Mouse (Mus musculus): Measurements from ENCODE around the gene Timm13. TPM values are rescaled to one million over a fixed set of nuclear protein-coding genes. Genes with fewer than 3 reads are reported as not detected.

Gene Timm13
- polyA plus RNA-seq, 1 experiment from 2014 or later = 339 TPM

DNA sequence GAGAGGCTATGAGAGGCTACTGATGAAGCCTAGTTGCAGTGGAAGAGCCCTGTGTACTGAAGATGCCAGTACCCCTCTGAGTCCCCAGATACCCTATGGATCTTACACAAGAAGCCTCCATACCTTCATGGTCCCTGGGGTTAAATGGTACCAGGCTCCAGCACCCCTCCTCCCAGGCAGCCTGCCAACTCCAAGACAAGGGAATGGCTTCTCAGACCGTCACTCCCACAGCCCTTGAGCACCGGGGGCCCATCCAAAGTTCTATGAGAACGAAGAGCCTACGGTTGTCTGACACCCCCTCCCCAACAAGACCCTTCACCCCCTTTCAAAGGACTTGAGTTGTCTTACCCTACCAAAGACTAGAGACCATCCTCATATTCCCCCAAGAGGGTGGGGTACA, 15.0 kb upstream of the Timm13 start:
- Histone ChIP-seq H3K4me3 (replicated peaks) (no peak overlapping the region), H3K4me2 (replicated peaks) (no peak overlapping the region), H3K27me3 (no peaks in the 10 kb centered on the region), H3K36me3 (peaks cover 40% of the 10 kb centered on the region), H3K27ac (replicated peaks) (no peak overlapping the region), H3K9ac (no peak overlapping the region), H3K9me3 (replicated peaks) (no peaks in the 10 kb centered on the region), H3K4me1 (peaks cover 37% of the 10 kb centered on the region)
- no peak for ATAC-seq (ENCODE audit: insufficient number of reproducible peaks, low FRiP score, low TSS enrichment, low read depth)
- WGBS = 80% methylated on average over 4 of the region's 4 CpGs

DNA sequence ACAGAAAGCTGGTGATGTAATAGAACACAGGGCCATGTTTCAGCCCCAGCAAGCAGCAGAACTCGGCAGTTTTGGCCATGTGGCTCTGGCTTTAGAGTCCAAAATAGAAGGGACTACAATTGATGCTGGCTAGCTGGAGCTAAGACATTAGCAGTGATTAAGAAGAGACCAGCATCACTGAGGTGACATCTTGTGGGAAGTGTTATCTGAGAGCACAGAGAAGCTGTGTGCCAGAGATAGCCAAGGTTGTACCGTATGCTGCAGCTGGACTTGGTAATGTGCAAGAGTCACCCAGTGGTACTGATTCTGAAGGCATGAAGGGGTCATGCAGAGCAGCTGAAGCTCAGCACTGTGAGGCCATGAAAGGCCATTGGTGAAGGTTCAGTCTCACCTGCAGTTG, 14.5 kb upstream of the Timm13 start:
- no peaks in the 10 kb centered on the region for H3K27me3 ChIP-seq
- peaks cover 37% of the 10 kb centered on the region for H3K4me1 ChIP-seq
- no peak overlapping the region for H3K4me2 ChIP-seq (replicated peaks)
- no peak for ATAC-seq (ENCODE audit: insufficient number of reproducible peaks, low FRiP score, low TSS enrichment, low read depth)
- 82% methylated on average over 2 of the region's 2 CpGs for WGBS
- H3K9me3 ChIP-seq (replicated peaks) = no peaks in the 10 kb centered on the region
- H3K4me3 ChIP-seq (replicated peaks) = no peak overlapping the region
- peaks cover 45% of the 10 kb centered on the region for H3K36me3 ChIP-seq
- H3K9ac ChIP-seq = no peak overlapping the region
- H3K27ac ChIP-seq (replicated peaks) = no peak overlapping the region

GRCm38 (mm10) chr10:80914253-80914656, 13.5 kb upstream of the Timm13 start:
- Histone ChIP-seq H3K27ac (replicated peaks) (0 out of 2 replicates have a peak overlapping the region, but pooled peaks have one; percentile 51), H3K36me3 (peaks cover 55% of the 10 kb centered on the region), H3K4me1 (peaks cover 37% of the 10 kb centered on the region), H3K27me3 (no peaks in the 10 kb centered on the region), H3K4me2 (replicated peaks) (no peak overlapping the region), H3K9me3 (replicated peaks) (no peaks in the 10 kb centered on the region), H3K9ac (no peak overlapping the region), H3K4me3 (replicated peaks) (no peak overlapping the region)
- WGBS = 76% methylated on average over 5 of the region's 5 CpGs
- ATAC-seq (ENCODE audit: insufficient number of reproducible peaks, low FRiP score, low TSS enrichment, low read depth) = peak; percentile 26; the same call in 1 of the 2 replicates

GRCm38 (mm10) chr10:80913364-80914011, 12.7 kb upstream of the Timm13 start:
- peaks cover 35% of the 10 kb centered on the region for H3K4me1 ChIP-seq
- 78% methylated on average over 7 of the region's 8 CpGs for WGBS
- no peak overlapping the region for H3K4me2 ChIP-seq (replicated peaks)
- H3K9me3 ChIP-seq (replicated peaks) = no peaks in the 10 kb centered on the region
- no peak overlapping the region for H3K4me3 ChIP-seq (replicated peaks)
- ATAC-seq (ENCODE audit: insufficient number of reproducible peaks, low FRiP score, low TSS enrichment, low read depth) = no peak
- peaks cover 63% of the 10 kb centered on the region for H3K36me3 ChIP-seq
- H3K27ac ChIP-seq (replicated peaks) = 0 out of 2 replicates have a peak overlapping the region, but pooled peaks have one; percentile 51
- H3K27me3 ChIP-seq = no peaks in the 10 kb centered on the region
- no peak overlapping the region for H3K9ac ChIP-seq

GRCm38 (mm10) chr10:80911891-80912290, 11.1 kb upstream of the Timm13 start:
- Histone ChIP-seq H3K9ac (no peak overlapping the region), H3K4me2 (replicated peaks) (no peak overlapping the region), H3K36me3 (peaks cover 78% of the 10 kb centered on the region)

DNA sequence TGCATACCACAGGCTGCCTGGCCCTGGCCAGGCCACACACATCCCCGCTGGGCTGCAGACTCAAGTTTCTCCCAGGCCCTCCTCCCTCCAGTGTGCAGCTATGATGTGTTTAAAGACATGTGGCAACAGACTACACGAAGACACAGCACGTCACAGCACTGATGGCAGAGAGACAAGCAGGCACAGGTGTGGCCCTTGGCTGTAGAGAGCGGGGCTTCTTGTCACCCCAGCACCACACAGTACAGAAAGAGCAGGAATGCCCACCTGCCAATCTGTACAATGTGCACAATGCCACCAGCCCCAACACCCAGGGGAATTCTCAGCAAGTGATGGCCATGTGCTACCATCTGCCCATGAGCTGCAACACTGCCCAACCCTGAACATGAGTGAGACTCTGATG, 10.6 kb upstream of the Timm13 start:
- peaks cover 19% of the 10 kb centered on the region for H3K4me1 ChIP-seq
- H3K27ac ChIP-seq (replicated peaks) = no peak overlapping the region
- ATAC-seq (ENCODE audit: insufficient number of reproducible peaks, low FRiP score, low TSS enrichment, low read depth) = peak; percentile 25; the same call in 1 of the 2 replicates
- WGBS = 77% methylated on average over 4 of the region's 4 CpGs
- H3K4me3 ChIP-seq (replicated peaks) = no peak overlapping the region
- no peak overlapping the region for H3K9ac ChIP-seq
- H3K27me3 ChIP-seq = no peaks in the 10 kb centered on the region
- no peaks in the 10 kb centered on the region for H3K9me3 ChIP-seq (replicated peaks)
- no peak overlapping the region for H3K4me2 ChIP-seq (replicated peaks)
- H3K36me3 ChIP-seq = peaks cover 79% of the 10 kb centered on the region

More at GRCm38 (mm10) chr10:80911891-80912290, 11.1 kb upstream of the Timm13 start:
- H3K9me3 ChIP-seq (replicated peaks) = no peaks in the 10 kb centered on the region
- ATAC-seq (ENCODE audit: insufficient number of reproducible peaks, low FRiP score, low TSS enrichment, low read depth) = no peak
- no peaks in the 10 kb centered on the region for H3K27me3 ChIP-seq
- H3K4me3 ChIP-seq (replicated peaks) = no peak overlapping the region
- H3K4me1 ChIP-seq = peaks cover 24% of the 10 kb centered on the region
- H3K27ac ChIP-seq (replicated peaks) = no peak overlapping the region

- WGBS = 90% methylated on average over 22 of the region's 22 CpGs
- peaks cover 6% of the 10 kb centered on the region; the same call in 1 of the 2 replicates for H3K4me1 ChIP-seq
- no peak overlapping the region for H3K4me3 ChIP-seq (replicated peaks)
- H3K27me3 ChIP-seq = no peaks in the 10 kb centered on the region
- no peaks in the 10 kb centered on the region for H3K9me3 ChIP-seq (replicated peaks)
- H3K4me2 ChIP-seq (replicated peaks) = no peak overlapping the region
- H3K36me3 ChIP-seq = peaks cover 90% of the 10 kb centered on the region
- H3K27ac ChIP-seq (replicated peaks) = no peak overlapping the region
- no peak overlapping the region for H3K9ac ChIP-seq
- no peak for ATAC-seq (ENCODE audit: insufficient number of reproducible peaks, low FRiP score, low TSS enrichment, low read depth)
These were observed 8.8 kb upstream of the Timm13 start for GRCm38 (mm10) chr10:80909375-80910162.

DNA sequence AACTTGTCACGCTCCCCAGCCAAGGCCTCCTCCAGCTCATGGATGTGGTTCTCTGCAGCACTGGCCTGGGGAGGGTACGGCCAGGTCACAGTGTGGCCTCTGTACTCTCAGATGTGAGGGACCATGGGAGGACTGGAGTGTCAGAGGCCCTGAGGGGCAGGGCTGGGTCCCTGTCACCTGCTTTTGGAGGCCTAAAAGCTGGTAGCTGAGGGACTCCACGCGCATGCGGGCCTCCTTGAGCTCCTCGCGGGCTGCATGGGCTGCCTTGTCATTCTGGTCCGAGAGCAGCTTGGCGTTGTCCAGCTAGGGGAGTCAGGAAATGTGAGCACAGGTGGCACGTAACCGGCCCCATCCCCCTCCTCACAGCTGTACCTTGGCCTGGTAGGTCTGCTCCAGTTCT, 3.9 kb upstream of the Timm13 start:
- Histone ChIP-seq H3K36me3 (peaks cover 74% of the 10 kb centered on the region), H3K9ac (no peak overlapping the region)
- 94% methylated on average over 11 of the region's 11 CpGs for WGBS

GRCm38 (mm10) chr10:80904004-80904693, 3.4 kb upstream of the Timm13 start:
- no peak overlapping the region for H3K9ac ChIP-seq
- no peak for ATAC-seq (ENCODE audit: insufficient number of reproducible peaks, low FRiP score, low TSS enrichment, low read depth)
- WGBS = 84% methylated on average over 28 of the region's 28 CpGs

More for the DNA sequence above, 3.9 kb upstream of the Timm13 start:
- Histone ChIP-seq H3K4me2 (replicated peaks) (no peak overlapping the region), H3K27ac (replicated peaks) (no peak overlapping the region), H3K9me3 (replicated peaks) (no peaks in the 10 kb centered on the region), H3K27me3 (no peaks in the 10 kb centered on the region), H3K4me3 (replicated peaks) (no peak overlapping the region), H3K4me1 (peaks cover 7% of the 10 kb centered on the region)
- ATAC-seq (ENCODE audit: insufficient number of reproducible peaks, low FRiP score, low TSS enrichment, low read depth) = no peak

GRCm38 (mm10) chr10:80903282-80903681, 2.5 kb upstream of the Timm13 start:
- H3K9ac ChIP-seq = no peak overlapping the region
- H3K27ac ChIP-seq (replicated peaks) = no peak overlapping the region
- no peaks in the 10 kb centered on the region for H3K9me3 ChIP-seq (replicated peaks)
- H3K4me1 ChIP-seq = peaks cover 20% of the 10 kb centered on the region
- no peaks in the 10 kb centered on the region for H3K27me3 ChIP-seq
- H3K36me3 ChIP-seq = peaks cover 72% of the 10 kb centered on the region
- WGBS = 92% methylated on average over 10 of the region's 10 CpGs
- H3K4me3 ChIP-seq (replicated peaks) = no peak overlapping the region
- no peak overlapping the region for H3K4me2 ChIP-seq (replicated peaks)
- no peak for ATAC-seq (ENCODE audit: insufficient number of reproducible peaks, low FRiP score, low TSS enrichment, low read depth)

More at GRCm38 (mm10) chr10:80904004-80904693, 3.4 kb upstream of the Timm13 start:
- Histone ChIP-seq H3K36me3 (peaks cover 72% of the 10 kb centered on the region), H3K9me3 (replicated peaks) (no peaks in the 10 kb centered on the region), H3K27me3 (no peaks in the 10 kb centered on the region), H3K27ac (replicated peaks) (no peak overlapping the region), H3K4me1 (peaks cover 12% of the 10 kb centered on the region), H3K4me3 (replicated peaks) (no peak overlapping the region), H3K4me2 (replicated peaks) (no peak overlapping the region)

- H3K4me3 ChIP-seq (replicated peaks) = no peak overlapping the region
- no peaks in the 10 kb centered on the region for H3K9me3 ChIP-seq (replicated peaks)
- H3K27ac ChIP-seq (replicated peaks) = peak overlapping the region; percentile 8; the same call in 1 of the 2 replicates
- H3K27me3 ChIP-seq = no peaks in the 10 kb centered on the region
- H3K4me1 ChIP-seq = peaks cover 27% of the 10 kb centered on the region
- WGBS = 92% methylated on average over 9 of the region's 9 CpGs
- no peak for ATAC-seq (ENCODE audit: insufficient number of reproducible peaks, low FRiP score, low TSS enrichment, low read depth)
- no peak overlapping the region for H3K9ac ChIP-seq
- H3K36me3 ChIP-seq = peaks cover 63% of the 10 kb centered on the region
- no peak overlapping the region for H3K4me2 ChIP-seq (replicated peaks)
These were observed 1.6 kb upstream of the Timm13 start for GRCm38 (mm10) chr10:80902273-80902940.

All from embryonic facial prominence, embryonic 15.5 days (tissue).